Mouse (Mus musculus) midbrain, embryonic 13.5 days (tissue): ENCODE measurements around the gene Mroh2a. TPM values are rescaled to one million over a fixed set of nuclear protein-coding genes. Genes with fewer than 3 reads are reported as not detected.

Source experiments
- ATAC-seq: fragments of 200-750 bp; cut with Nextera tagmentation; 2 replicates; pipeline ENCODE4 v1.8.0; 2017; ENCODE audit warnings: mild to moderate bottlenecking, moderate TSS enrichment, moderate library complexity
- H3K27ac ChIP-seq: fragments of 300-500 bp; sonication (generic); 2 replicates; pipeline ENCODE4 v1.5.1; 2015; ENCODE audit warnings: inconsistent platforms, mild to moderate bottlenecking, moderate library complexity
- H3K27me3 ChIP-seq: fragments of 300-500 bp; sonication (generic); 2 replicates; pipeline ENCODE4 v1.6.1; 2015; ENCODE audit warnings: mild to moderate bottlenecking, inconsistent platforms
- H3K36me3 ChIP-seq: fragments of 300-500 bp; sonication (generic); 2 replicates; pipeline ENCODE4 v1.6.1; 2015; ENCODE audit warnings: mild to moderate bottlenecking, inconsistent platforms
- H3K4me1 ChIP-seq: fragments of 300-500 bp; sonication (generic); replicated peaks from 2 replicates; pipeline ENCODE4 v1.6.1; 2015; ENCODE audit warnings: inconsistent platforms
- H3K4me2 ChIP-seq: fragments of 300-500 bp; sonication (generic); replicated peaks from 2 replicates; pipeline ENCODE4 v1.6.1; 2015; ENCODE audit warnings: moderate library complexity, mild to moderate bottlenecking, inconsistent platforms
- H3K4me3 ChIP-seq: fragments of 300-500 bp; sonication (generic); replicated peaks from 2 replicates; pipeline ENCODE4 v1.5.1; 2015; ENCODE audit warnings: mild to moderate bottlenecking, inconsistent platforms
- H3K9ac ChIP-seq: fragments of 300-500 bp; sonication (generic); replicated peaks from 2 replicates; pipeline ENCODE4 v1.6.1; 2015; ENCODE audit warnings: mild to moderate bottlenecking, inconsistent platforms
- H3K9me3 ChIP-seq: fragments of 300-500 bp; sonication (generic); 2 replicates; pipeline ENCODE4 v1.6.1; 2016; ENCODE audit warnings: mild to moderate bottlenecking, inconsistent platforms
- WGBS: fragments of 180-500 bp; shearing (Covaris S2); methylation state at CpG from one replicate; pipeline ENCODE4 v1.1.7; 2015; 5-methylcytosine and 5-hydroxymethylcytosine counted together
- polyA plus RNA-seq: library from polyadenylated mRNA; unstranded; fragments of >200 nt; fragmentation: Nextera tagmentation; extraction: Ambion mirVana; gene quantifications from 2 replicates; pipeline ENCODE4 v1.2.1, GENCODE M21; 2015

The Mroh2a gene
- polyA plus RNA-seq, 1 experiment from 2014 or later = 1.0 TPM

DNA sequence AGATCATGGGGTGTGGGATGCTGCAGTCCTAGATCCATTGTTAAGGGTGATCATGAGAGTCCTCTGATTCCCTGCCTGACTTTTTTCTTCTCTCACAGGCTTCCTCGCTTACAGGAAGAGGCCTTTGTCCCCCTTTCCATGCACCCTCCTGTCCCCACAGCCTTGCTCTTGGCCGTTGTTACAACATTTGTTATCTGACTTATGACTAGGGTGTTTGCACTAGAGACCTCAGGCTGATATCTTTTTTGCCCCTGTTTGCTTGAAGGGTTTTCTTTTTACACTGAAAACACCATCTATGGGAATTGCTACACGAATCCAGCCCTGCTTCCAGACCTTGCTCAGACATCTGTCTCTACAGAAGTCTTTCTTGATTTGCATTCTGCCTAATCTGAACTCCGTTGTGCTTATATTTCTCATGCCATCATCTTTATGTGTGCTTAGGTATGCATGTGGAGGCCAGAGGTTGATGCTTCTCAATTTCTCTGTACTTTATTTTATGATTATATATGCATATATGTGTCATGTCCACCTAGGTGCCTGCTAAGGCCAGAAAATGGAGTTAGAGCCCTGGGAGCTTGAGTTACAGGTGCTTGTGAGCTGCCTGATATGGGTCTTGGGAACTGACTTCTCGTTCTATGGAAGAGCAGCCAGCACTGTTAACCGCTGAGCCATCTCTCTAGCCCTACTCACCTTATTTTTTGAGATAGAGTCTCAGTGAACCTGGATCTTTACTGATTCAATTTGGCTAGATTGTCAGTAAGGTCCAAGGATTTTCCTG is 78.4 kb downstream of the Mroh2a start:
- 50% methylated on average over 6 of the region's 6 CpGs for WGBS
- Histone ChIP-seq H3K4me2 (no peak overlapping the region), H3K36me3 (no peaks in the 10 kb centered on the region), H3K27ac (no peak overlapping the region), H3K4me1 (no peaks in the 10 kb centered on the region), H3K27me3 (no peaks in the 10 kb centered on the region), H3K9ac (no peak overlapping the region), H3K9me3 (peaks cover 88% of the 10 kb centered on the region), H3K4me3 (no peak overlapping the region)
- ATAC-seq = no peak

DNA sequence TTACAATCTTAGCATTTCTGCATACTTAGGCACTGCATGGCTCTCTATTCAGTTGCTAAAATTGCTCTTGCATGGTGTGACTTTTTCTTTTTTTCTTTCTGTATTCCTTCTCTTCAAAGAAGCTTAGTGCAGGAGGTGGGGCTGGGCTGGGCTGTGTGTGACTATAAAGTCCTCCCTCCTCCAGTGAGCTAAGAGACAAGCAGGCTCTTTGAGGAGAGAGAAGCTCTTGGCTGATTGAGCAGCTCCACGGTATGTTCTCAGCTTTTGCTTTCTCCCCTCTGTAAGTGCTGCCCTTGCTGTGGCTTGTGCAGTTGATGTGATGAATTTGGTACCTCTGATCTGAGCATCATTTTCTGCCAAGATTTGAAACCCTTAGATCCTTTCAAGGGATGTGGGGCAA is 79.8 kb downstream of the Mroh2a start:
- ATAC-seq = no peak
- no peak overlapping the region for H3K4me3 ChIP-seq
- 57% methylated on average over 1 of the region's 1 CpGs for WGBS
- H3K4me2 ChIP-seq = no peak overlapping the region
- H3K27me3 ChIP-seq = no peaks in the 10 kb centered on the region
- no peak overlapping the region for H3K9ac ChIP-seq
- peaks cover 77% of the 10 kb centered on the region for H3K9me3 ChIP-seq
- H3K36me3 ChIP-seq = no peaks in the 10 kb centered on the region
- no peaks in the 10 kb centered on the region for H3K4me1 ChIP-seq
- H3K27ac ChIP-seq = no peak overlapping the region

DNA sequence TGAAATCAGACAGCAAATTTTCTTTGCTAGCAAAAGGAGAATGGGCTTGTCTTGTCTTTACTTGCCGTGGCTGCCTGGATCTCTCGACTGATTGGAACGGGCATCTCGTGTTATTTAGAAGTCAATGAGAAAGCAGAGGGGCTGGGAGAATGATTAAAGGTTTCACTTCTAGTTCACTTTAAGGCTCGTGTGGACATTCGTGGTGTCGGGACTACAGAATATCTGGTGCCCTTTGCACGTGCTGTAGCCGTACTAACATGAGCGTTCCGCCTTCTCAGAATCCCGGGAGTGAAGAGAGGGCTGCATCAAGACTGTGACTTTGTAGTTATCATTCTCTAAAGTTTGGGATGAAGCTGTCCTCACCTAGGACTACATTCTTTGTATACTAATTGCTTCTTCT is 80.4 kb downstream of the Mroh2a start:
- no peak overlapping the region for H3K4me2 ChIP-seq
- no peak overlapping the region for H3K27ac ChIP-seq
- peaks cover 72% of the 10 kb centered on the region for H3K9me3 ChIP-seq
- no peak overlapping the region for H3K4me3 ChIP-seq
- H3K36me3 ChIP-seq = no peaks in the 10 kb centered on the region
- no peak overlapping the region for H3K9ac ChIP-seq
- H3K27me3 ChIP-seq = no peaks in the 10 kb centered on the region
- WGBS = 67% methylated on average over 12 of the region's 12 CpGs
- H3K4me1 ChIP-seq = no peaks in the 10 kb centered on the region
- ATAC-seq = no peak

DNA sequence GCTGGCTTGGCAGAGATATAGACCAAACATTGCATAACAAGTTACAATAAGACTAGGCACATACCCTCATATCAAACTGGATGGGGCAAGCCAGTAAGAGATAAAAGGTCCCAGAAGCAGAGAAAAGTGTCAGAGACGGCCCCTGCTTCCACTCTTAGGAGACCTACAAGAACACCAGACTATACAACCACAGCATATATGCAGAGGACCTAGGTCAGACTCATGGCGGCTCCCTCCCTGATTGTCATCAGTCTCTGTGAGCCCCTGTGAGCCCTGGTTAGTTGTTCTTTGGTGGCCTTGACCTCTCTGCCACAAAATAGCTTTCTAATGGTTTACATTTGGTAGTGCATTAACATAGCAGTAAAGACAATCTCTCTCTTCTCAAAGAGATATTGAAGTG is 82.2 kb downstream of the Mroh2a start:
- Histone ChIP-seq H3K9me3 (peaks cover 57% of the 10 kb centered on the region), H3K4me2 (no peak overlapping the region), H3K27me3 (no peaks in the 10 kb centered on the region), H3K27ac (no peak overlapping the region), H3K4me1 (no peaks in the 10 kb centered on the region), H3K36me3 (no peaks in the 10 kb centered on the region), H3K4me3 (no peak overlapping the region), H3K9ac (no peak overlapping the region)
- no peak; the same call in 1 of the 2 replicates for ATAC-seq
- WGBS = 51% methylated on average over 2 of the region's 2 CpGs

DNA sequence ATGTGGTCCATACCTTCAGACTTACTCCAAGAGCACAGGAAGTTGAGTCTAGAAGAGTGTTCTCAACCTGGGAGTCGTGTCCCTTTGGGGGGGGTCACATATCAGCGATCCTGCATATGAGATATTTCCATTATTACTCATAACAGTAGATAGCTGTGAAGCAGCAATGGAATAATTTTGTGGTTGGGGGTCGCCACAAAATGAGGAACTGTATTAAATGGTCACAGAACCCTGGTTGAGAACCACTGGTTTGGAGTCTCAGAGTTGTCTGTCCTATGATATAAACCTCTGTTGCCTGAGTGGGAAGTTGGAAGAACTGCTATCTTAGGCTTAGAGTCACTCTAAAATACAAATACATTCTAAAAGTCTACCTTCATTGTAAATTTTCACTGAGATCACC is 83.1 kb downstream of the Mroh2a start:
- H3K9me3 ChIP-seq = peaks cover 50% of the 10 kb centered on the region
- H3K4me3 ChIP-seq = no peak overlapping the region
- no peak overlapping the region for H3K9ac ChIP-seq
- H3K4me1 ChIP-seq = no peaks in the 10 kb centered on the region
- no peaks in the 10 kb centered on the region for H3K27me3 ChIP-seq
- H3K4me2 ChIP-seq = no peak overlapping the region
- no peak overlapping the region for H3K27ac ChIP-seq
- H3K36me3 ChIP-seq = no peaks in the 10 kb centered on the region
- ATAC-seq = no peak
- WGBS = 50% methylated on average over 3 of the region's 3 CpGs

DNA sequence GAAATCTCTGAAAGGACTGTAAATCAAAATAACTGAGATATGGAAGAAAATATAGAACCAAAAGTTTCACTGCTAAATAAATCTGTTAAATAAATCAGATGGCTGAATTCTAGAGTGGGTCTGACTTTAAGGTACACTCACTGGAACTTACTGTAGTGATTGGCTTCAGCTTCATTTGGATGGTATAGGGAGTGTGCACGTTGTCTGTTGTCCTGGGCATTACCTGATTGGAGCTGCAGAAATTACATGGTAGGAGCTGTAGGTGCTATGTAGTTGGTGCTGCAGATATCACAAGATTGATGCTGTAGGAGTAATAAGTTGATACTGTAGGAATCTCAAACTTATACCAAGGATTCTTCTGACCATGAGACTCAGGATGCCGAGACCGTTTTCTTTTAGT is 83.6 kb downstream of the Mroh2a start:
- Histone ChIP-seq H3K9me3 (peaks cover 46% of the 10 kb centered on the region), H3K4me1 (no peaks in the 10 kb centered on the region), H3K4me3 (no peak overlapping the region), H3K27me3 (no peaks in the 10 kb centered on the region), H3K27ac (no peak overlapping the region), H3K4me2 (no peak overlapping the region), H3K36me3 (no peaks in the 10 kb centered on the region), H3K9ac (no peak overlapping the region)
- WGBS = 67% methylated on average over 3 of the region's 3 CpGs
- ATAC-seq = no peak

Other genes with a start within 250 kb of the Mroh2a start
- gene Usp40, start 218.4 kb upstream of the Mroh2a start, polyA plus RNA-seq = 27.3 and 28.4 TPM in 2 replicates
- gene Ugt1a10, start 171.6 kb upstream of the Mroh2a start, polyA plus RNA-seq = not detected in 2 replicates
- not detected in 2 replicates for gene Ugt1a9, start 156.2 kb upstream of the Mroh2a start, polyA plus RNA-seq
- not detected in 2 replicates for gene Ugt1a8, start 139.2 kb upstream of the Mroh2a start, polyA plus RNA-seq
- 0.86 and 0.88 TPM in 2 replicates for gene Ugt1a7c, start 131.9 kb upstream of the Mroh2a start, polyA plus RNA-seq
- 0.09 and 0.20 TPM in 2 replicates for gene Ugt1a6b, start 123.7 kb upstream of the Mroh2a start, polyA plus RNA-seq
- 0.90 and 1.0 TPM in 2 replicates for gene Ugt1a6a, start 92.2 kb upstream of the Mroh2a start, polyA plus RNA-seq
- gene Ugt1a5, start 61.0 kb upstream of the Mroh2a start, polyA plus RNA-seq = not detected in 2 replicates
- gene Ugt1a2, start 26.4 kb upstream of the Mroh2a start, polyA plus RNA-seq = 0.09 TPM in 1 of 2 replicates, not detected in the other
- 13.9 and 16.2 TPM in 2 replicates for gene Dnajb3, start 21.2 kb upstream of the Mroh2a start, polyA plus RNA-seq
- not detected in 2 replicates for gene Ugt1a1, start 15.0 kb upstream of the Mroh2a start, polyA plus RNA-seq
- 107 and 110 TPM in 2 replicates for gene Hjurp, start 50.6 kb downstream of the Mroh2a start, polyA plus RNA-seq
- 0.04 TPM in 1 of 2 replicates, not detected in the other for gene Trpm8, start 50.7 kb downstream of the Mroh2a start, polyA plus RNA-seq
- 0.40 and 0.50 TPM in 2 replicates for gene Spp2, start 180.0 kb downstream of the Mroh2a start, polyA plus RNA-seq